Mouse (Mus musculus) forebrain, embryonic 14.5 days (tissue): ENCODE measurements around the gene Gm20509. TPM values are rescaled to one million over a fixed set of nuclear protein-coding genes. Genes with fewer than 3 reads are reported as not detected.

Source experiments
- ATAC-seq: fragments of 200-750 bp; cut with Nextera tagmentation; 2 replicates; pipeline ENCODE4 v1.8.0; 2017; ENCODE audit warnings: mild to moderate bottlenecking, moderate library complexity
- DNase-seq: peaks from one replicate; pipeline ENCODE4 v3.0.0-alpha.2; 2015; ENCODE audit warnings: low spot score
- H3K27ac ChIP-seq: fragments of 300-500 bp; sonication (generic); 2 replicates; pipeline ENCODE4 v1.5.1; 2014; ENCODE audit warnings: low read depth, mild to moderate bottlenecking, control low read depth, low read length, moderate library complexity
- H3K27me3 ChIP-seq: fragments of 300-500 bp; sonication (generic); replicated peaks from 2 replicates; pipeline ENCODE4 v1.6.1; 2014; ENCODE audit warnings: low read length, control low read depth, mixed read lengths; ENCODE audit not compliant: control insufficient read depth, insufficient read depth
- H3K36me3 ChIP-seq: fragments of 300-500 bp; sonication (generic); 2 replicates; pipeline ENCODE4 v1.6.1; 2014; ENCODE audit warnings: low read length, control low read depth; ENCODE audit not compliant: control insufficient read depth, insufficient read depth
- H3K4me1 ChIP-seq: fragments of 300-500 bp; sonication (generic); 2 replicates; pipeline ENCODE4 v1.6.1; 2014; ENCODE audit warnings: antibody characterized with exemption, low read length, control low read depth; ENCODE audit not compliant: control insufficient read depth, insufficient read depth
- H3K4me2 ChIP-seq: fragments of 300-500 bp; sonication (generic); 2 replicates; pipeline ENCODE4 v1.6.1; 2014; ENCODE audit warnings: mild to moderate bottlenecking, control low read depth, low read length
- H3K4me3 ChIP-seq: fragments of 300-500 bp; sonication (generic); 2 replicates; pipeline ENCODE4 v1.5.1; 2014; ENCODE audit warnings: low read depth, low read length, control low read depth
- H3K9ac ChIP-seq: fragments of 300-500 bp; sonication (generic); 2 replicates; pipeline ENCODE4 v1.6.1; 2014; ENCODE audit warnings: mild to moderate bottlenecking, low read length, control low read depth, moderate library complexity
- H3K9me3 ChIP-seq: fragments of 300-500 bp; sonication (generic); replicated peaks from 2 replicates; pipeline ENCODE4 v1.6.1; 2016; ENCODE audit warnings: low read length, control low read depth, mixed read lengths; ENCODE audit not compliant: control insufficient read depth
- WGBS: fragments of 180-500 bp; shearing (Covaris S2); extraction: QIAGEN DNeasy Blood & Tissue Kit; methylation state at CpG from one replicate; pipeline ENCODE4 v1.1.7; 2014; 5-methylcytosine and 5-hydroxymethylcytosine counted together
- polyA plus RNA-seq: library from polyadenylated mRNA; unstranded; fragments of >200 nt; fragmentation: Nextera tagmentation; extraction: Ambion mirVana; gene quantifications from 2 replicates; pipeline ENCODE4 v1.2.1, GENCODE M21; 2014

Gm20509 gene
- polyA plus RNA-seq, 1 experiment from 2014 or later: not detected

- no peak overlapping the region for H3K9ac ChIP-seq
- DNase-seq (no peak), ATAC-seq (no peak)
- no peak overlapping the region for H3K27ac ChIP-seq
- H3K4me2 ChIP-seq: no peak overlapping the region
- H3K4me3 ChIP-seq: no peak overlapping the region
- no peaks in the 10 kb centered on the region for H3K36me3 ChIP-seq
- 81% methylated on average over 11 of the region's 11 CpGs for WGBS
- no peaks in the 10 kb centered on the region for H3K9me3 ChIP-seq
- no peaks in the 10 kb centered on the region for H3K27me3 ChIP-seq
- no peaks in the 10 kb centered on the region for H3K4me1 ChIP-seq
Measured at GRCm38 (mm10) chr9:73137341-73137886, 35.1 kb downstream of the Gm20509 start.

- ATAC-seq: no peak
- no peaks in the 10 kb centered on the region for H3K36me3 ChIP-seq
- no peaks in the 10 kb centered on the region for H3K4me1 ChIP-seq
- no peak overlapping the region for H3K4me2 ChIP-seq
- no peak overlapping the region for H3K4me3 ChIP-seq
- WGBS: 61% methylated on average over 9 of the region's 9 CpGs
- H3K9ac ChIP-seq: no peak overlapping the region
- DNase-seq: peak; percentile 37
- no peaks in the 10 kb centered on the region for H3K9me3 ChIP-seq
- H3K27me3 ChIP-seq: no peaks in the 10 kb centered on the region
- no peak overlapping the region for H3K27ac ChIP-seq
Measured at GRCm38 (mm10) chr9:73154347-73154746, 52.1 kb downstream of the Gm20509 start.

- DNase-seq (no peak), ATAC-seq (no peak)
- H3K27me3 ChIP-seq: no peaks in the 10 kb centered on the region
- H3K9ac ChIP-seq: no peak overlapping the region
- no peak overlapping the region for H3K27ac ChIP-seq
- no peaks in the 10 kb centered on the region for H3K36me3 ChIP-seq
- H3K9me3 ChIP-seq: no peaks in the 10 kb centered on the region
- 83% methylated on average over 4 of the region's 4 CpGs for WGBS
- no peak overlapping the region for H3K4me2 ChIP-seq
- H3K4me3 ChIP-seq: no peak overlapping the region
- no peaks in the 10 kb centered on the region for H3K4me1 ChIP-seq
Measured at GRCm38 (mm10) chr9:73157968-73158367, 55.7 kb downstream of the Gm20509 start.

- no peak; the same call in 1 of the 2 replicates for ATAC-seq
Measured at GRCm38 (mm10) chr9:73159265-73159664, 57.0 kb downstream of the Gm20509 start.

GRCm38 (mm10) chr9:73162571-73163333 lies 60.5 kb downstream of the Gm20509 start:
- H3K9me3 ChIP-seq: no peaks in the 10 kb centered on the region
- peak; percentile 66 for ATAC-seq
- no peak overlapping the region for H3K27ac ChIP-seq
- H3K4me1 ChIP-seq: no peaks in the 10 kb centered on the region
- DNase-seq: peak; percentile 91
- H3K27me3 ChIP-seq: no peaks in the 10 kb centered on the region
- H3K9ac ChIP-seq: no peak overlapping the region
- H3K4me3 ChIP-seq: no peak overlapping the region
- H3K4me2 ChIP-seq: peak overlapping the region; percentile 36
- H3K36me3 ChIP-seq: no peaks in the 10 kb centered on the region
- 20% methylated on average over 26 of the region's 26 CpGs for WGBS

More at GRCm38 (mm10) chr9:73159265-73159664, 57.0 kb downstream of the Gm20509 start:
- Histone ChIP-seq H3K4me1 (no peaks in the 10 kb centered on the region), H3K27ac (no peak overlapping the region), H3K36me3 (no peaks in the 10 kb centered on the region), H3K9ac (no peak overlapping the region), H3K4me3 (no peak overlapping the region), H3K4me2 (no peak overlapping the region), H3K9me3 (no peaks in the 10 kb centered on the region), H3K27me3 (no peaks in the 10 kb centered on the region)
- peak; percentile 57 for DNase-seq
- WGBS: 32% methylated on average over 1 of the region's 1 CpGs

- DNase-seq: no peak
- Histone ChIP-seq H3K27me3 (no peaks in the 10 kb centered on the region), H3K4me1 (no peaks in the 10 kb centered on the region), H3K27ac (no peak overlapping the region), H3K4me3 (no peak overlapping the region), H3K4me2 (no peak overlapping the region), H3K9me3 (no peaks in the 10 kb centered on the region), H3K36me3 (no peaks in the 10 kb centered on the region), H3K9ac (no peak overlapping the region)
- whole genome bisulfite sequencing: 87% methylated on average over 4 of the region's 4 CpGs
- no peak for ATAC-seq
Measured at GRCm38 (mm10) chr9:73165631-73166030, 63.4 kb downstream of the Gm20509 start.

Other genes with a start within 250 kb of the Gm20509 start
- 10.8 and 13.8 TPM in 2 replicates for gene Pygo1, start 176.8 kb upstream of the Gm20509 start, polyA plus RNA-seq
- gene Dyx1c1, start 143.7 kb upstream of the Gm20509 start, polyA plus RNA-seq: 2.1 and 2.3 TPM in 2 replicates
- gene Gm44503, start 143.6 kb upstream of the Gm20509 start, polyA plus RNA-seq: not detected in 2 replicates
- 26.0 and 28.2 TPM in 2 replicates for gene Ccpg1os, start 117.1 kb upstream of the Gm20509 start, polyA plus RNA-seq
- gene Ccpg1, start 117.0 kb upstream of the Gm20509 start, polyA plus RNA-seq: 29.5 and 39.8 TPM in 2 replicates
- 11.1 and 12.7 TPM in 2 replicates for gene Pigb, start 62.1 kb upstream of the Gm20509 start, polyA plus RNA-seq
- gene Rab27a, start 57.6 kb upstream of the Gm20509 start, polyA plus RNA-seq: 0.51 and 0.69 TPM in 2 replicates
- not detected in 2 replicates for gene Khdc3, start 634 bp upstream of the Gm20509 start, polyA plus RNA-seq
- gene Rsl24d1, start 11.0 kb downstream of the Gm20509 start, polyA plus RNA-seq: 135 and 138 TPM in 2 replicates